Mouse (Mus musculus): ENCODE measurements around the gene Plekho1.

GRCm38 (mm10) chr3:95963230-95963629 lies 32.6 kb downstream of the Plekho1 start:
- TF ChIP-seq POLR2A (IDR thresholded peaks at IDR 0.05; ENCODE audit: borderline replicate concordance, extremely low read depth, low read depth, low read length) = no peak
- no peak for TF ChIP-seq CTCF (IDR thresholded peaks at IDR 0.05; ENCODE audit: insufficient read depth, low read length)

Data from lung, adult 2 months (tissue).